Mouse (Mus musculus): ENCODE measurements around the gene Zc3h12a. TPM values are rescaled to one million over a fixed set of nuclear protein-coding genes. Genes with fewer than 3 reads are reported as not detected.
A peak's percentile ranks its signal among the peaks of the same experiment; 100 is the strongest.

Gene Zc3h12a
- total and polyA plus RNA-seq, 3 experiments = 0.92 to 3.3 TPM; not detected in 1

- peaks cover 0 to 19% of the 10 kb centered on the region in 2 experiments; a peak in 2 of 4 replicates for H3K36me3 ChIP-seq (ENCODE audit: control insufficient read depth in 1 of 2, insufficient read depth in 2 of 2, low read length in 2 of 2)
- H3K4me1 ChIP-seq (ENCODE audit: control insufficient read depth in 1 of 2, insufficient read depth in 2 of 2, low read length in 2 of 2) = peaks cover 9 to 29% of the 10 kb centered on the region in 2 experiments
- no peak overlapping the region for H3K9ac ChIP-seq (ENCODE audit: control insufficient read depth, low read depth, low read length, poor library complexity, severe bottlenecking)
Observed at GRCm38 (mm10) chr4:125119721-125120120, 7.9 kb downstream of the Zc3h12a start.

GRCm38 (mm10) chr4:125119070-125119469, 8.6 kb downstream of the Zc3h12a start:
- Histone ChIP-seq H3K27me3 (ENCODE audit: control insufficient read depth in 1 of 2, insufficient read depth in 2 of 2, low read length in 2 of 2) (no peaks in the 10 kb centered on the region), H3K9me3 (replicated peaks; ENCODE audit: insufficient read depth, low read length) (no peaks in the 10 kb centered on the region), H3K27ac (ENCODE audit: control insufficient read depth, low read depth, low read length) (no peak overlapping the region), H3K36me3 (ENCODE audit: control insufficient read depth in 1 of 2, insufficient read depth in 2 of 2, low read length in 2 of 2) (peaks cover 0 to 19% of the 10 kb centered on the region in 2 experiments; a peak in 2 of 4 replicates), H3K9ac (ENCODE audit: control insufficient read depth, low read depth, low read length, poor library complexity, severe bottlenecking) (no peak overlapping the region), H3K4me1 (ENCODE audit: control insufficient read depth in 1 of 2, insufficient read depth in 2 of 2, low read length in 2 of 2) (peaks cover 10 to 33% of the 10 kb centered on the region in 2 experiments), H3K79me2 (ENCODE audit: control insufficient read depth, insufficient read depth, low read length, poor library complexity) (no peaks in the 10 kb centered on the region), H3K4me3 (ENCODE audit: control insufficient read depth in 1 of 2, insufficient read depth in 1 of 2, low read depth in 2 of 2, low read length in 2 of 2) (no peak overlapping the region)
- no peak for DNase-seq (ENCODE audit: low read depth, low spot score)
- no peak for TF ChIP-seq USF1 (IDR thresholded peaks at IDR 0.05; ENCODE audit: low read depth, low read length)
- no peak for TF ChIP-seq GABPA (IDR thresholded peaks at IDR 0.05; ENCODE audit: low read depth, low read length)
- TF ChIP-seq GATA1 (IDR thresholded peaks at IDR 0.05; ENCODE audit: low read depth, low read length) = no peak
- no peak for TF ChIP-seq CHD1 (IDR thresholded peaks at IDR 0.05; ENCODE audit: low read depth, low read length)
- no peak for TF ChIP-seq MYB (IDR thresholded peaks at IDR 0.05; ENCODE audit: low read depth, low read length)
- no peak for TF ChIP-seq ZMIZ1 (IDR thresholded peaks at IDR 0.05; ENCODE audit: low read depth, low read length)
- TF ChIP-seq CTCF (IDR thresholded peaks at IDR 0.05 in 2 of 3, conservative IDR thresholded peaks at IDR 0.05 in 1 of 3; ENCODE audit: control insufficient read depth in 1 of 3, insufficient read depth in 1 of 3, low read depth in 2 of 3, low read length in 3 of 3, poor library complexity in 1 of 3, severe bottlenecking in 1 of 3) = peak in 2 of 3 experiments; percentile 5 to 26; a peak in 1 of 6 replicates

More at GRCm38 (mm10) chr4:125119721-125120120, 7.9 kb downstream of the Zc3h12a start:
- Histone ChIP-seq H3K27ac (ENCODE audit: control insufficient read depth, low read depth, low read length) (no peak overlapping the region), H3K27me3 (ENCODE audit: control insufficient read depth in 1 of 2, insufficient read depth in 2 of 2, low read length in 2 of 2) (no peaks in the 10 kb centered on the region), H3K79me2 (ENCODE audit: control insufficient read depth, insufficient read depth, low read length, poor library complexity) (no peaks in the 10 kb centered on the region), H3K4me3 (ENCODE audit: control insufficient read depth in 1 of 2, insufficient read depth in 1 of 2, low read depth in 2 of 2, low read length in 2 of 2) (no peak overlapping the region), H3K9me3 (replicated peaks; ENCODE audit: insufficient read depth, low read length) (no peaks in the 10 kb centered on the region)
- TF ChIP-seq BHLHE40 (IDR thresholded peaks at IDR 0.05; ENCODE audit: borderline replicate concordance, low read depth, low read length) = no peak
- TF ChIP-seq MAX (IDR thresholded peaks at IDR 0.05; ENCODE audit: low read length) = no peak
- TF ChIP-seq KAT2A (conservative IDR thresholded peaks at IDR 0.05; ENCODE audit: low read depth, low read length) = no peak
- no peak for TF ChIP-seq NRF1 (IDR thresholded peaks at IDR 0.05; ENCODE audit: insufficient read depth, low read depth, low read length, poor library complexity, severe bottlenecking)
- TF ChIP-seq USF1 (IDR thresholded peaks at IDR 0.05; ENCODE audit: low read depth, low read length) = no peak
- no peak for TF ChIP-seq SMC3 (IDR thresholded peaks at IDR 0.05; ENCODE audit: low read depth, low read length)
- no peak for DNase-seq (ENCODE audit: low read depth, low spot score)

- Histone ChIP-seq H3K79me2 (ENCODE audit: control insufficient read depth, insufficient read depth, low read length, poor library complexity) (no peaks in the 10 kb centered on the region), H3K27ac (ENCODE audit: control insufficient read depth, low read depth, low read length) (peak overlapping the region; percentile 73), H3K9ac (ENCODE audit: control insufficient read depth, low read depth, low read length, poor library complexity, severe bottlenecking) (peak overlapping the region; percentile 31; the same call in 1 of the 2 replicates), H3K36me3 (ENCODE audit: control insufficient read depth in 1 of 2, insufficient read depth in 2 of 2, low read length in 2 of 2) (peaks cover 0 to 19% of the 10 kb centered on the region in 2 experiments; a peak in 2 of 4 replicates), H3K9me3 (replicated peaks; ENCODE audit: insufficient read depth, low read length) (no peaks in the 10 kb centered on the region), H3K27me3 (ENCODE audit: control insufficient read depth in 1 of 2, insufficient read depth in 2 of 2, low read length in 2 of 2) (no peaks in the 10 kb centered on the region), H3K4me1 (ENCODE audit: control insufficient read depth in 1 of 2, insufficient read depth in 2 of 2, low read length in 2 of 2) (peaks cover 10 to 33% of the 10 kb centered on the region in 2 experiments), H3K4me3 (ENCODE audit: control insufficient read depth in 1 of 2, insufficient read depth in 1 of 2, low read depth in 2 of 2, low read length in 2 of 2) (no peak overlapping the region)
- TF ChIP-seq UBTF (IDR thresholded peaks at IDR 0.05; ENCODE audit: borderline replicate concordance, insufficient read depth, low read depth, low read length) (0 out of 2 replicates have a peak, but pooled peaks have one; percentile 43), MEF2A (IDR thresholded peaks at IDR 0.05; ENCODE audit: extremely low read depth, insufficient replicate concordance, low read depth, low read length, poor library complexity, severe bottlenecking) (no peak), ETS1 (IDR thresholded peaks at IDR 0.05; ENCODE audit: low read depth, low read length) (peak; percentile 70; the same call in 1 of the 2 replicates), MAFK (IDR thresholded peaks at IDR 0.05; ENCODE audit: borderline replicate concordance, low read depth, low read length) (no peak), NRF1 (IDR thresholded peaks at IDR 0.05; ENCODE audit: insufficient read depth, low read depth, low read length, poor library complexity, severe bottlenecking) (no peak), RAD21 (IDR thresholded peaks at IDR 0.05; ENCODE audit: low read depth, low read length) (no peak), TCF12 (IDR thresholded peaks at IDR 0.05; ENCODE audit: low read depth, low read length) (peak; percentile 80), JUND (IDR thresholded peaks at IDR 0.05; ENCODE audit: low read depth, low read length) (no peak), TBP (IDR thresholded peaks at IDR 0.05; ENCODE audit: low read depth, low read length) (peak; percentile 68), ELF1 (IDR thresholded peaks at IDR 0.05; ENCODE audit: low read depth, low read length) (no peak), CHD2 (IDR thresholded peaks at IDR 0.05; ENCODE audit: low read length) (no peak), MXI1 (IDR thresholded peaks at IDR 0.05; ENCODE audit: low read depth, low read length) (peak; percentile 18; the same call in 1 of the 2 replicates), POLR2A (IDR thresholded peaks at IDR 0.05; ENCODE audit: control insufficient read depth in 1 of 2, insufficient read depth in 1 of 2, low read depth in 1 of 2, low read length in 2 of 2, poor library complexity in 1 of 2) (no peak), EP300 (IDR thresholded peaks at IDR 0.05; ENCODE audit: low read depth in 1 of 2, low read length in 2 of 2) (peak; percentile 33 to 54), BHLHE40 (IDR thresholded peaks at IDR 0.05; ENCODE audit: borderline replicate concordance, low read depth, low read length) (no peak)
- peak; percentile 85 for DNase-seq (ENCODE audit: low read depth, low spot score)
Observed at GRCm38 (mm10) chr4:125117902-125118320, 9.7 kb downstream of the Zc3h12a start.
